ENCODE assay signal across 8 mouse cellular contexts in the genomic region with DNA sequence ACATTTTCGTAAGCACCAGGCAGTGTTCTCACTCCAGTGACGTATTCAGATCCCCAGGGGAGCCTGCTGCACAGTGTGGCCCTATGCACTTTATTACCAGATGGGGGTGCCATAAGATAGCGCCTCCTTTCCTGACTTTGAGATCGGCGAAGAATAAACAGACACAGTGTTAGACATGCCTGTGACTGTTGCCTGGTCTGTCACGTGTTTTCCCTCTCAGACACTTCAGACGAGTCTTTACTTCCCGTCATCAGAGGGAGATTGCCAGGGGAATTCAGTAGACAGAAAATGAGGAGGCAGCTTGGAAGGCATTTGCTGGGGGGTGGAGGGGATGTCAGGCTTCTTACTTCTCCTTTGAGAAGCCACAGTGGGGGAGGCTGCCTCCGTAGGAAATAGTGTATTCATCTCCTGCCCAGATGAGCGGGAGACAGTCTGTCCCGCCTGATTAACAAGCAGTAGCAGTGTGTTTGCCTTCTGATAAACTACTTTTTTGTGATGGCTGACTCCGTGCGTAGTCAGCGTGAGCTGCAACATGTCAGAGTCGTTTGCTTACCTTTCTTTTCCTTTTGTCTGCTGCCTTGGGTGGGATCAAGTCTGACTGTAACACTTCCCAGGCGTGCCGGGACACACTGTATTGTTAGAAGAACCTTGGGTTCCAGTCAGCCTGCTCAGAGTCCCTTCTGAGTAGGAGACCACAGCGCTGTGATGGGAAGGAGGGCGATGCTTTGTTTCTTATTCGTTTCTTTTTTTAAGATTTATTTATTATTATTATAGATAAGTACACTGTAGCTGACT. TPM values are rescaled to one million over a fixed set of nuclear protein-coding genes. Genes with fewer than 3 reads are reported as not detected.
DNase-seq lines count a peak whose midpoint lies in the region; TF ChIP-seq lines count a peak whose summit lies in the region.

No protein-coding gene starts in this region.

- H3K36me3 ChIP-seq in macrophage (ENCODE audit: inconsistent target): peaks cover 33% of the 10 kb centered on the region

- peak; percentile 20 for DNase-seq in NIH3T3 (ENCODE audit: low read depth)
- DNase-seq in c-Kit-positive CD71-positive TER-119-negative erythroid progenitor cells, embryonic 14.5 days (ENCODE audit: low read depth): peak; percentile 75
- DNase-seq in gastrocnemius, adult 2 months: peak; percentile 32
- DNase-seq in induced T-regulatory cell, adult 2 months (ENCODE audit: low read depth): peak; percentile 78
- DNase-seq in left cerebral cortex, adult 2 months (ENCODE audit: extremely low spot score in 1 of 2, low spot score in 2 of 2): peak; percentile 54 to 64
- peak; percentile 73 to 80 for DNase-seq in right cerebral cortex, postnatal 10 days (ENCODE audit: low spot score in 2 of 2)
- no peak for DNase-seq in testis, postnatal 14 days (ENCODE audit: low spot score)

- H3K4me3 ChIP-seq in gastrocnemius, adult 2 months: no peak overlapping the region
- no peak overlapping the region for H3K4me3 ChIP-seq in left cerebral cortex, adult 2 months
- H3K4me3 ChIP-seq in macrophage (ENCODE audit: inconsistent target): no peak overlapping the region

- intact Hi-C loops in gastrocnemius, adult 2 months (cut with DNase I): no loop called here
- intact Hi-C loops in left cerebral cortex, adult 2 months (cut with DNase I): loop anchor here (1.0 kb wide), 1 partner anchor 273 kb away; no protein-coding TSS in a partner anchor

- 23% methylated on average over 20 of the region's 20 CpGs for WGBS in macrophage (ENCODE audit: missing documents)

- no peak overlapping the region for H3K27ac ChIP-seq in gastrocnemius, adult 2 months
- no peak overlapping the region for H3K27ac ChIP-seq in left cerebral cortex, adult 2 months
- peak overlapping the region; percentile 73 for H3K27ac ChIP-seq in macrophage

- H3K79me2 ChIP-seq in macrophage (ENCODE audit: inconsistent target): no peaks in the 10 kb centered on the region

- TF ChIP-seq CTCF in gastrocnemius, adult 2 months (IDR thresholded peaks at IDR 0.05): peak; percentile 52
- peak; percentile 65 for TF ChIP-seq CTCF in left cerebral cortex, adult 2 months (IDR thresholded peaks at IDR 0.05)

RNA-seq across cellular contexts. Expression of gene Gan, which starts 40.4 kb away (rescaled TPM):
- 1 to 10 TPM; 4.8 to 5.9 TPM for total RNA-seq in gastrocnemius, adult 2 months (2021)
- total RNA-seq in left cerebral cortex, adult 2 months (2021): 10 to 100 TPM; 18.4 to 19.4 TPM
- 10 to 100 TPM in 23 of 26 experiments, 1 to 10 TPM in 3; 5.6 to 54.9 (median 23.6) TPM for total RNA-seq in macrophage (2018; cell fraction: chromatin; rRNA removed)
- 1 to 10 TPM; 1.5 to 9.5 (median 3.4) TPM for total RNA-seq in macrophage (2018; cell fraction: cytosol; rRNA removed)
- total RNA-seq in macrophage (2018; cell fraction: nucleus; rRNA removed): 10 to 100 TPM in 18 of 26 experiments, 1 to 10 TPM in 8; 4.2 to 37.4 (median 12.9) TPM
- 3.9 to 4.5 TPM (median 4.4 TPM) in 3 replicates for polyA plus RNA-seq in macrophage (2018)

RNA-seq across cellular contexts. Expression of gene Cmip, which starts 58.5 kb away (rescaled TPM):
- 10 to 100 TPM in 1 of 2 experiments, 1 to 10 TPM in 1; 8.3 to 11.4 TPM for total RNA-seq in gastrocnemius, adult 2 months (2021)
- 100 to 1,000 TPM; 339 to 342 TPM for total RNA-seq in left cerebral cortex, adult 2 months (2021)
- total RNA-seq in macrophage (2018; cell fraction: chromatin; rRNA removed): 100 to 1,000 TPM in 23 of 26 experiments, 10 to 100 TPM in 3; 61.7 to 168 (median 115) TPM
- total RNA-seq in macrophage (2018; cell fraction: cytosol; rRNA removed): 10 to 100 TPM; 66.7 to 95.6 (median 83.4) TPM
- total RNA-seq in macrophage (2018; cell fraction: nucleus; rRNA removed): 10 to 100 TPM; 49.1 to 97.6 (median 85.9) TPM
- polyA plus RNA-seq in macrophage (2018): 47.6 to 64.8 TPM (median 62.8 TPM) in 3 replicates

Comparison
In these comparisons a context has a peak if more than half of its experiments do, and no peak if none do; other contexts are left out.
1. RNA of gene Cmip, which starts 58.5 kb away (total RNA-seq): 339 to 342 TPM in left cerebral cortex, adult 2 months; 8.3 to 11.4 TPM in gastrocnemius, adult 2 months; every median in the first group is over 10 times any median in the second.